Comparison of ENCODE assay signal across 8 mouse cellular contexts in the genomic region with DNA sequence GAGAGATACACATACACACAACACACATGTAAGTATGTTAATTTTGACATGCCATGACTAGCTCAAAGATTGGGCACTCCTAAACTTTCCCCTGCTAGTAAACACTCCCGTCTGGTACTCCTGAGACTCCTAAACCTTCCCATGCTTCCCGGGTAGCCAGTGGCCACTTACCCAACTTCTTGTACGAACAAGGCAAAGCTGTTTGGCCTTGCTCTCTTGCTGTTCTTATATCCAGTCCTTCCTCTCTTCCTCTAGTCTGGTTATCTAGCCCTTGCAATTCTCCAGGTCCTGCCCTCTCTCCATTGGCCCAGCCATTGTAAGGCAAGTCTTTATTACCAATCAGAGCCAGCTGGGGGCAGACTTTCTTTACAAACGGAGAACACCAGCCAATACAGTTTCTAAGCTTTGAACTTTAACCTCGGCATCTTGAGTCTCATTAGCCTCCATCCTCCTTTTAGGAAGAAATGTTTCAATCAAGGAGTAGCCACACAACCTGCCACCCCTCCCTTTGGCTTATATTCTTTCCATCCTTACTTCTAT. TPM values are rescaled to one million over a fixed set of nuclear protein-coding genes. Genes with fewer than 3 reads are reported as not detected.
DNase-seq lines count a peak whose midpoint lies in the region; ATAC-seq lines count a peak whose summit lies in the region.

TSS of gene Cul5 (minus strand) at position 335 of the 540 bp plus-strand sequence.

- intact Hi-C loops in heart, postnatal 25 days (cut with DNase I), result loop anchor here (5.0 kb wide), 2 partner anchors 72 to 132 kb away; partner anchors contain the start of genes Atm and Npat

- H3K9ac ChIP-seq in lung, embryonic 16.5 days (ENCODE audit: low read length), result no peak within 1 kb of the TSS

- no peak for ATAC-seq in CD4-positive, CD25-positive, alpha-beta regulatory T cell, adult 4 months
- no peak for ATAC-seq in erythroid progenitor cell, adult 5-6 weeks (replicated peaks; ENCODE audit: low FRiP score, poor library complexity, severe bottlenecking)
- ATAC-seq in lung, embryonic 16.5 days (ENCODE audit: low read depth), result no peak
- ATAC-seq in cerebellum, adult (ENCODE audit: insufficient number of reproducible peaks, low FRiP score, low TSS enrichment), result no peak

- no peaks in the 10 kb centered on the region for H3K9me3 ChIP-seq in lung, embryonic 16.5 days (ENCODE audit: control insufficient read depth, low read length)

- no peaks in the 10 kb centered on the region for H3K36me3 ChIP-seq in lung, embryonic 16.5 days (ENCODE audit: control insufficient read depth, insufficient read depth, low read length)

- peak; percentile 13 to 24 for DNase-seq in adrenal gland, adult 18-20 months (ENCODE audit: low spot score in 2 of 2)
- DNase-seq in heart, postnatal 25 days (ENCODE audit: low spot score), result no peak
- DNase-seq in layer of hippocampus, adult 18-20 months (ENCODE audit: low spot score in 2 of 2), result peak in 1 of 2 experiments; percentile 42
- peak; percentile 48 for DNase-seq in retina, embryonic 14.5 days (ENCODE audit: low spot score)

- H3K4me3 ChIP-seq in lung, embryonic 16.5 days (ENCODE audit: low read length), result no peak within 1 kb of the TSS

- H3K27me3 ChIP-seq in lung, embryonic 16.5 days (ENCODE audit: control insufficient read depth, insufficient read depth, low read depth, low read length), result no peaks in the 10 kb centered on the region

- H3K4me2 ChIP-seq in lung, embryonic 16.5 days (ENCODE audit: low read depth, low read length), result no peak within 1 kb of the TSS

- peaks cover 14% of the 10 kb centered on the region for H3K4me1 ChIP-seq in lung, embryonic 16.5 days (replicated peaks; ENCODE audit: control insufficient read depth, insufficient read depth, low read length)

- no peak within 1 kb of the TSS for H3K27ac ChIP-seq in lung, embryonic 16.5 days (ENCODE audit: low read length)

- WGBS in lung, embryonic 16.5 days, result 55% methylated on average over 5 of the region's 5 CpGs

RNA-seq across cellular contexts. Expression of gene Cul5, which starts in this region (rescaled TPM):
- polyA plus RNA-seq in CD4-positive, CD25-positive, alpha-beta regulatory T cell, adult 4 months (2017; shearing (Covaris generic)), result 10 to 100 TPM; 33.9 to 43.0 TPM
- total RNA-seq in adrenal gland, adult 18-20 months (2021), result 10 to 100 TPM; 30.8 to 37.3 TPM
- total RNA-seq in erythroid progenitor cell, adult 5-6 weeks (2015; ENCODE audit: low replicate concordance), result 16.2 and 17.2 TPM in 2 replicates
- 15.0 and 26.5 TPM in 2 replicates for total RNA-seq in erythroid progenitor cell, adult 5-6 weeks (2017; ENCODE audit: low replicate concordance)
- 10 to 100 TPM; 43.4 to 46.4 TPM for total RNA-seq in heart, postnatal 25 days (2021)
- 10 to 100 TPM; 60.7 to 62.9 TPM for total RNA-seq in layer of hippocampus, adult 18-20 months (2021)
- 28.5 and 30.0 TPM in 2 replicates for polyA plus RNA-seq in lung, embryonic 16.5 days (2015; fragmentation: Nextera tagmentation; extraction: Ambion mirVana)
